Mouse (Mus musculus) bone marrow macrophage, adult 2 months (primary cell): ENCODE measurements around the gene Xntrpc.

ENCODE experiments used
- CTCF ChIP-seq: IDR thresholded peaks from 2 replicates; pipeline ENCODE4 v1.5.1; 2012; ENCODE audit warnings: low read depth, mild to moderate bottlenecking, low read length, moderate library complexity
- POLR2A ChIP-seq: IDR thresholded peaks from 2 replicates; pipeline ENCODE4 v1.6.1; 2012; ENCODE audit warnings: mild to moderate bottlenecking, low read depth, low read length, borderline replicate concordance

- TF ChIP-seq CTCF: no peak
- TF ChIP-seq POLR2A: no peak
These were observed 28.2 kb upstream of the Xntrpc start for GRCm38 (mm10) chr7:102037318-102037717.
